Mouse (Mus musculus): ENCODE data around the gene Atp5k.

Gene Atp5k

GRCm38 (mm10) chr5:108433804-108434587 is at the start of gene Atp5k:
Gene Atp5k (minus strand): TSS chr5:108434448.
- DNase-seq (ENCODE audit: low spot score in 2 of 2), result peak; percentile 93 to 98

- DNase-seq (ENCODE audit: low spot score in 2 of 2), result no peak
Measured at GRCm38 (mm10) chr5:108483006-108483405, 48.8 kb upstream of the Atp5k start.

GRCm38 (mm10) chr5:108475977-108476376 is 41.7 kb upstream of the Atp5k start:
- no peak for DNase-seq (ENCODE audit: low spot score in 2 of 2)

- no peak for DNase-seq (ENCODE audit: low spot score in 2 of 2)
Measured at GRCm38 (mm10) chr5:108473737-108474136, 39.5 kb upstream of the Atp5k start.

- no peak for DNase-seq (ENCODE audit: low spot score in 2 of 2)
Measured at GRCm38 (mm10) chr5:108469617-108470016, 35.4 kb upstream of the Atp5k start.

- no peak for DNase-seq (ENCODE audit: low spot score in 2 of 2)
Measured at GRCm38 (mm10) chr5:108466647-108467046, 32.4 kb upstream of the Atp5k start.

- DNase-seq (ENCODE audit: low spot score in 2 of 2), result no peak
Measured at GRCm38 (mm10) chr5:108465131-108465891, 31.1 kb upstream of the Atp5k start.

- no peak for DNase-seq (ENCODE audit: low spot score in 2 of 2)
Measured at GRCm38 (mm10) chr5:108462446-108462845, 28.2 kb upstream of the Atp5k start.

- peak; percentile 98 for DNase-seq (ENCODE audit: low spot score in 2 of 2)
Measured at GRCm38 (mm10) chr5:108461082-108462065, 27.1 kb upstream of the Atp5k start, which contains the start of gene Pcgf3. Gene Pcgf3 (plus strand): TSS chr5:108461232.

GRCm38 (mm10) chr5:108460461-108460860 is 26.2 kb upstream of the Atp5k start:
- no peak for DNase-seq (ENCODE audit: low spot score in 2 of 2)

GRCm38 (mm10) chr5:108458706-108459105 is 24.5 kb upstream of the Atp5k start:
- DNase-seq (ENCODE audit: low spot score in 2 of 2), result no peak

GRCm38 (mm10) chr5:108454094-108454493 is 19.8 kb upstream of the Atp5k start:
- no peak for DNase-seq (ENCODE audit: low spot score in 2 of 2)

- no peak for DNase-seq (ENCODE audit: low spot score in 2 of 2)
Measured at GRCm38 (mm10) chr5:108452422-108452821, 18.2 kb upstream of the Atp5k start.

- DNase-seq (ENCODE audit: low spot score in 2 of 2), result no peak
Measured at GRCm38 (mm10) chr5:108451611-108452010, 17.4 kb upstream of the Atp5k start.

- DNase-seq (ENCODE audit: low spot score in 2 of 2), result no peak
Measured at GRCm38 (mm10) chr5:108450837-108451540, 16.7 kb upstream of the Atp5k start.

- DNase-seq (ENCODE audit: low spot score in 2 of 2), result peak; percentile 57 to 78
Measured at GRCm38 (mm10) chr5:108448785-108449668, 14.8 kb upstream of the Atp5k start, which contains the start of gene Mfsd7a. Gene Mfsd7a (minus strand): TSS chr5:108448891.

GRCm38 (mm10) chr5:108447857-108448256 is 13.6 kb upstream of the Atp5k start:
- no peak for DNase-seq (ENCODE audit: low spot score in 2 of 2)

GRCm38 (mm10) chr5:108446973-108447372 is 12.7 kb upstream of the Atp5k start:
- DNase-seq (ENCODE audit: low spot score in 2 of 2), result no peak

- no peak for DNase-seq (ENCODE audit: low spot score in 2 of 2)
Measured at GRCm38 (mm10) chr5:108436101-108436500, 1.9 kb upstream of the Atp5k start.

- DNase-seq (ENCODE audit: low spot score in 2 of 2), result no peak
Measured at GRCm38 (mm10) chr5:108431196-108431595, 3.1 kb downstream of the Atp5k start.
